Mouse (Mus musculus) myocyte (in vitro differentiated cells): ENCODE measurements at regions not wholly inside any gene's neighbourhood (a gene's known extent, or its start where the extent isn't known, plus 50 kb on each side); places are given as distances from the start of the nearest gene placed in this dataset.

Experiments used
- H3K27me3 ChIP-seq: one replicate; pipeline ENCODE4 v1.6.1; 2011; ENCODE audit not compliant: control insufficient read depth, insufficient read depth, insufficient read length
- H3K36me3 ChIP-seq: one replicate; pipeline ENCODE4 v1.6.1; 2011; ENCODE audit not compliant: control insufficient read depth, insufficient read depth
- H3K4me2 ChIP-seq: one replicate; pipeline ENCODE4 v1.6.1; 2011; ENCODE audit warnings: low read depth, control low read depth
- H3K4me3 ChIP-seq: one replicate; pipeline ENCODE4 v1.5.1; 2011; ENCODE audit warnings: mild to moderate bottlenecking, control low read depth, moderate library complexity
- H3K79me2 ChIP-seq: one replicate; pipeline ENCODE4 v1.6.1; 2011; ENCODE audit not compliant: control insufficient read depth, insufficient read depth
- H3ac ChIP-seq: one replicate; pipeline ENCODE4 v1.6.1; 2011; ENCODE audit not compliant: control insufficient read depth, insufficient read length
- CEBPB ChIP-seq: IDR thresholded peaks from 2 replicates; pipeline ENCODE4 v1.6.1; 2011; ENCODE audit warnings: mild to moderate bottlenecking, moderate library complexity; ENCODE audit not compliant: poor library complexity, insufficient read depth, severe bottlenecking
- E2F4 ChIP-seq: IDR thresholded peaks from one replicate; pipeline ENCODE4 v1.6.1; 2011; ENCODE audit warnings: mild to moderate bottlenecking, control low read depth, moderate library complexity; ENCODE audit not compliant: insufficient read depth
- MAX ChIP-seq: IDR thresholded peaks from one replicate; pipeline ENCODE4 v1.6.1; 2011; ENCODE audit warnings: low read depth, mild to moderate bottlenecking, control low read depth
- MYOD1 ChIP-seq, 3 experiments: IDR thresholded peaks; one replicate each; pipeline ENCODE4 v1.6.1; 2011; ENCODE audit warnings: control low read depth in 2 of 3, low read depth in 2 of 3, mild to moderate bottlenecking in 2 of 3, moderate library complexity in 1 of 3; ENCODE audit not compliant: insufficient read length in 2 of 3, control insufficient read depth in 1 of 3
- MYOG ChIP-seq, 3 experiments: IDR thresholded peaks; one replicate each; pipeline ENCODE4 v1.6.1; 2011; ENCODE audit warnings: control low read depth in 2 of 3, low read depth in 2 of 3, mild to moderate bottlenecking in 2 of 3; ENCODE audit not compliant: insufficient read length in 2 of 3, control insufficient read depth in 1 of 3, insufficient read depth in 1 of 3
- POLR2A ChIP-seq: IDR thresholded peaks from one replicate; pipeline ENCODE4 v1.6.1; 2011; ENCODE audit warnings: low read depth, mild to moderate bottlenecking, control low read depth, moderate library complexity; ENCODE audit not compliant: insufficient read length
- POLR2AphosphoS2 ChIP-seq: IDR thresholded peaks from one replicate; pipeline ENCODE4 v1.6.1; 2011; ENCODE audit warnings: low read depth, control low read depth; ENCODE audit not compliant: insufficient read length
- REST ChIP-seq: IDR thresholded peaks from one replicate; pipeline ENCODE4 v1.6.1; 2011; ENCODE audit warnings: mild to moderate bottlenecking, control low read depth, moderate library complexity; ENCODE audit not compliant: insufficient read depth, insufficient read length
- SRF ChIP-seq: IDR thresholded peaks from one replicate; pipeline ENCODE4 v1.6.1; 2011; ENCODE audit warnings: low read depth; ENCODE audit not compliant: control insufficient read depth, insufficient read length
- TCF12 ChIP-seq: IDR thresholded peaks from one replicate; pipeline ENCODE4 v1.6.1; 2011; ENCODE audit warnings: mild to moderate bottlenecking, control low read depth; ENCODE audit not compliant: poor library complexity, insufficient read depth, severe bottlenecking
- TCF3 ChIP-seq: IDR thresholded peaks from one replicate; pipeline ENCODE4 v1.6.1; 2011; ENCODE audit warnings: low read depth, control low read depth; ENCODE audit not compliant: insufficient read length
- USF1 ChIP-seq: IDR thresholded peaks from one replicate; pipeline ENCODE4 v1.6.1; 2011; ENCODE audit warnings: low read depth, mild to moderate bottlenecking, control low read depth, moderate library complexity

DNA sequence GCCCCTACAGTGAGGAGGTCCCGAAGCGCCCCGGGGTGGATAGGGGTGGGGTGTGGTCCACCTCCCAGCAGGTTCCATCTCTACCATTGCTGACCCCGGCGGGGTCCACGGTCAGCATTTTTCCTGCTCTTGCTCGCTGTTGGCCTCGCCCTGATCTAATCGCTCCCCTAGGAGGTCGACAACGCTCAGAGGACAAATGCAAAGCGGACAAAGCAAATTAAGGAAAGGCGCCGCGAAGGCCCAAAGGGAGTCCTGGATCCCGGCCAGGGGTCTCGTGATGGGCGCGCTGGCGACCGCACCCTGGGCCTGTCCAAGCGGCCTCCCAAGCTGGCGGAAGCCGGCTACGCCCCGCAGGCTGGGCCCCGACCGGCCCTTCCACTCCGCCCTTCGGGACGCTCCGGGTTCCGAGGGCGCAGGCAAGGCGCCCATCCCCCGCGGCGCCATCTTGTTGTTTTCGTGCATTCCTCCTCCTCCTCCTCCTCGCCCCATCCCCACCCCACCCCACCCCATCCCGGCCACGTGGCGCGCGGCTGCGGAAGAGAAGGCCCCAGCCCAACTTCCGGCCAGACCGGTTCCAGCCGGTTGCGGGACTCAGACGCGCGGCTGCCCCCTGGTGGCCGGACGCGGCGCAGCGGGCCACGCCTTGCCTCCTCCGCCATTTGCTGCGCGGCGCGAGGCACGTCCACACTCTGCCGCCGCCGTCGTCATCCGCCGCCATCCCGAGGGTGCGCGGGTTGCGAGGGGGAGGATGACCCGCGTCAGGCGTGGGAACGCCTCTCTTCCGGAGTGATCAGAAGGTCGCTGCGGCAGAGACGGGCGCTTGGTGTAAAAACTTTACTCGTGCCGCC is 76.5 kb upstream of the Chd2 start:
- Histone ChIP-seq H3K27me3 (no peaks in the 10 kb centered on the region), H3K4me3 (peak overlapping the region; percentile 46), H3K4me2 (peak overlapping the region; percentile 97), H3ac (peak overlapping the region; percentile 65), H3K79me2 (no peaks in the 10 kb centered on the region), H3K36me3 (no peaks in the 10 kb centered on the region)
- peak; percentile 49 for TF ChIP-seq USF1
- TF ChIP-seq MYOD1 (IDR thresholded peaks at IDR 0.05; ENCODE audit: control insufficient read depth in 1 of 3, insufficient read length in 2 of 3, low read depth in 2 of 3) = peak in 1 of 3 experiments; percentile 71
- peak; percentile 68 for TF ChIP-seq SRF
- no peak for TF ChIP-seq E2F4
- no peak for TF ChIP-seq TCF12
- TF ChIP-seq TCF3 = no peak
- peak; percentile 98 for TF ChIP-seq POLR2AphosphoS2
- TF ChIP-seq POLR2A = peak; percentile 91
- TF ChIP-seq MYOG (IDR thresholded peaks at IDR 0.05; ENCODE audit: control insufficient read depth in 1 of 3, insufficient read depth in 1 of 3, insufficient read length in 2 of 3, low read depth in 2 of 3) = peak in 2 of 3 experiments; percentile 70 to 76

DNA sequence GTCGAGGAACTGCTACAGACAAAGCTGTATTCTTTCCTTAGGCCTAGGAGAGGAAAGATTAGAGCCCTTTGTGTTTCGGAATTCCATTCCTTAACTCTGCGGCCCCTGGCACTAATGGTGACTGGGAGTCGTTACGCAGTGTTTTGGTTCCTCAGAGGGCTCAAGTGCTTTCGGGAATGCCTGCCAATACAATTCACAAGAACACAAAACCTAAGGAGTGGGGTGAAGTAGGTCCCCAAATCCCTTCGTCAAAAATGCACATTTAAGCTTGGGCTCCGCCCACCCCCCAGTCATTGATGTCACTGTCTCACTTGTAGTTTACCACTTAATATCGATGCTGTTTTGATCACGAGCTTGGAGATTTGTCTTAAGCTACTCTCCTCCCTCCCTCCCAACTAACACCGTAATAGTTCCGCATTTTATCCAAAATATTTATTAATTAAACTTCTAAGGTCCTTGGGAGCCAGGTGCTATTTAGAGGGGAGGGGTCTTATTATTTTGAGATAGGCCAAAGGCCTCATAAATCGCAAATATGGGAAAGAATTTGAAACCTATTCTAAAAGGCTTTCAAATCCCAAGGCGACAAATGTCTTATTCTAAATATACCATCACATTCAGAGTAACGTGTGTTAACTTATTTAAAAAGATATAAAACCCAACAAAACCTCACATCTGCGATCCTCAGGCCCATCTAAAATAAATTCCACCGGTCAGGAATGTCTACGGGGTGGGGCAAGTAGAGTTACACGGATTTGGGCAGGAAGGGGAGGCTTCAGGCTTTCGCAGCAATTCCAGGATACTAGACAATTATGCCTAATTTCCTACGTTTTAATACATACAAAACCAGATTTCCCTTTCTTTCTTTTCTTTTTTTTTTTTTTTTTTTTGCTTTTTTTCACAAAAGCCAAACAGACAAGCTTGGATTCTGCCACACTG is 75.6 kb upstream of the Chd2 start:
- peak overlapping the region; percentile 46 for H3K4me3 ChIP-seq
- peak overlapping the region; percentile 97 for H3K4me2 ChIP-seq
- TF ChIP-seq POLR2A (no peak), MYOD1 (IDR thresholded peaks at IDR 0.05; ENCODE audit: control insufficient read depth in 1 of 3, insufficient read length in 2 of 3, low read depth in 2 of 3) (no peak), POLR2AphosphoS2 (no peak), MYOG (IDR thresholded peaks at IDR 0.05; ENCODE audit: control insufficient read depth in 1 of 3, insufficient read depth in 1 of 3, insufficient read length in 2 of 3, low read depth in 2 of 3) (no peak), CEBPB (no peak), REST (no peak), TCF12 (no peak), USF1 (no peak), E2F4 (no peak), TCF3 (no peak), MAX (no peak), SRF (no peak)
- H3K27me3 ChIP-seq = no peaks in the 10 kb centered on the region
- H3K79me2 ChIP-seq = no peaks in the 10 kb centered on the region
- H3K36me3 ChIP-seq = no peaks in the 10 kb centered on the region
- peak overlapping the region; percentile 65 for H3ac ChIP-seq

DNA sequence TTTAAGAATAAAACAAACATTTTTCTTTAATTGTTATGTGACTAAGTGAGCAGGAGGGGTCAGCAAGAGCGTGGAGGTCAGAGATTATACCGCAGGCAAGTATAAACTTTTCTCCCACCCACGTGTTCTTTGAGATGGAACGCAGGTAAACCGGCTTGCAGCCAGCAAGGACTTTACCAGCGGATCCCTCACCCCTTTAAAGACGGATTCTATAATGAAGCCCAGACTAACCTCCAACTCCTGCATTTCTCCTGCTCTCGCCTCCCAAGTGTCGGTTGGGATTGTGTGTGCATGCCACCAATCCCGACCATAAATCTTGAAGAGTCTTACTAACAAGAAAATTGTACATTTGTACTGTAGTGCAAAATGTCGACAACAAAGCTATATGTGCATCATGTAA is 74.4 kb upstream of the Chd2 start:
- H3K4me3 ChIP-seq = no peak overlapping the region
- peak overlapping the region; percentile 97 for H3K4me2 ChIP-seq
- H3K79me2 ChIP-seq = no peaks in the 10 kb centered on the region
- no peaks in the 10 kb centered on the region for H3K27me3 ChIP-seq
- no peak for TF ChIP-seq CEBPB
- no peak for TF ChIP-seq POLR2A
- no peak overlapping the region for H3ac ChIP-seq
- H3K36me3 ChIP-seq = no peaks in the 10 kb centered on the region

DNA sequence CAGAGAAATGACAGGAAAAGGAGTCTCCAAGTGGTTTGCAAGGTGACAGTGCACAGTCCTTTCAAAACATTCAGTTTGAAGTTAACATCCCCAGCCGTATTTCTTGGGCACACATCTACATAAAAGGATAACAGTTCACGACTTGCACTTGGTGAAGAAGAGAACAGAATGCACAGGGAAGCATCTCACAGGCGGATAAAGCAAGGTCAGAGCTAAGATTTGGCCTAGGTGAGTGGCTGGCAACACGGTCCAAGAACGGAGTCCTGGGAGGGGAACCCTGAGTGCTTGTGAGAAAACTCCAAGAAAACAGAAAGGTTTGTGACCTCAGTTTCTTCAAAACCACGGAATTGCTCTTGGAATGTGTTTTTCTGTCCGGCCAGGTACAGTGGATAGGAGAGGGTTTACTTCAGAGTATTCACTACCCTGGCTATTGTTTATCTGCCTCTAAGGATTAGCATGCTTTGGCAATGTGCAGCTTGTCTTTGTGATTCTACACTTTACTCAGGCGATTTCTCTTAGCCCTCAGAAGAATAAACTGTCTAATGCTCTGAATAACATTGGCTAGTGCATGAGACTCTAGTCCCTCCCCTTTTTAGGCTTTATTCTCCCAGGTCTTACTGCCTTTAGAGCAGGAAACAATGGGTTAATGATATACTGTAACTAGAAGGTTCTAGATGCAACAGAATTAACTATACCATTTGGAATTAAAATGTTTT is 73.4 kb upstream of the Chd2 start:
- H3K27me3 ChIP-seq = no peaks in the 10 kb centered on the region
- H3K79me2 ChIP-seq = no peaks in the 10 kb centered on the region
- H3K4me3 ChIP-seq = no peak overlapping the region
- no peak overlapping the region for H3K4me2 ChIP-seq
- TF ChIP-seq REST = no peak
- TF ChIP-seq TCF3 = no peak
- TF ChIP-seq SRF = no peak
- no peak for TF ChIP-seq MYOG (IDR thresholded peaks at IDR 0.05; ENCODE audit: control insufficient read depth in 1 of 3, insufficient read depth in 1 of 3, insufficient read length in 2 of 3, low read depth in 2 of 3)
- no peak for TF ChIP-seq MYOD1 (IDR thresholded peaks at IDR 0.05; ENCODE audit: control insufficient read depth in 1 of 3, insufficient read length in 2 of 3, low read depth in 2 of 3)
- no peak for TF ChIP-seq TCF12
- no peak for TF ChIP-seq POLR2A
- no peak for TF ChIP-seq E2F4
- TF ChIP-seq USF1 = no peak
- TF ChIP-seq POLR2AphosphoS2 = no peak
- TF ChIP-seq MAX = no peak
- no peak for TF ChIP-seq CEBPB
- H3ac ChIP-seq = no peak overlapping the region
- no peaks in the 10 kb centered on the region for H3K36me3 ChIP-seq
